Mouse (Mus musculus) testis, postnatal 10 days (tissue): ENCODE results near the gene Armc10.
"Not testable (repeated sequence)": the region's sequence is repeated elsewhere in the genome, so short reads cannot be mapped to it uniquely, and the experiment has no call there.

Experiments
- DNase-seq: peaks from one replicate; pipeline ENCODE4 v3.0.0; 2021; ENCODE audit warnings: low spot score

Gene Armc10

GRCm38 (mm10) chr5:21702873-21703475, 57.4 kb downstream of the Armc10 start:
- DNase-seq = no peak

GRCm38 (mm10) chr5:21703708-21704107, 58.1 kb downstream of the Armc10 start:
- no peak for DNase-seq

GRCm38 (mm10) chr5:21706546-21706945, 60.9 kb downstream of the Armc10 start:
- no peak for DNase-seq

GRCm38 (mm10) chr5:21708011-21708410, 62.4 kb downstream of the Armc10 start:
- DNase-seq = not testable (repeated sequence)
